Mouse (Mus musculus) liver, adult 2 months (tissue): ENCODE data around the gene Akap9. TPM values are rescaled to one million over a fixed set of nuclear protein-coding genes. Genes with fewer than 3 reads are reported as not detected.

Source experiments
- DNase-seq: peaks from one replicate; pipeline ENCODE4 v3.0.0-alpha.2; 2011; ENCODE audit warnings: low read depth, low spot score; ENCODE audit errors: extremely low read depth
- H3K27ac ChIP-seq: fragments of 200-500 bp; replicated peaks from 2 replicates; pipeline ENCODE4 v1.5.1; 2012; ENCODE audit warnings: low read depth, mild to moderate bottlenecking, control low read depth, inconsistent platforms, low read length; ENCODE audit not compliant: insufficient read depth
- H3K27me3 ChIP-seq: fragments of 200-500 bp; 2 replicates; pipeline ENCODE4 v1.6.1; 2012; ENCODE audit warnings: mild to moderate bottlenecking, moderate library complexity, low read length, inconsistent platforms; ENCODE audit not compliant: control insufficient read depth, insufficient read depth
- H3K36me3 ChIP-seq: fragments of 200-500 bp; 2 replicates; pipeline ENCODE4 v1.6.1; 2012; ENCODE audit warnings: low read length, inconsistent platforms; ENCODE audit not compliant: control insufficient read depth, insufficient read depth
- H3K4me1 ChIP-seq: fragments of 200-500 bp; 2 replicates; pipeline ENCODE4 v1.6.1; 2011; ENCODE audit warnings: low read length; ENCODE audit not compliant: control insufficient read depth, insufficient read depth
- H3K4me3 ChIP-seq: fragments of 200-500 bp; 2 replicates; pipeline ENCODE4 v1.5.1; 2011; ENCODE audit warnings: low read depth, mild to moderate bottlenecking, control low read depth, low read length, moderate library complexity; ENCODE audit not compliant: insufficient read depth
- H3K79me2 ChIP-seq: fragments of 200-500 bp; 2 replicates; pipeline ENCODE4 v1.6.1; 2012; ENCODE audit warnings: inconsistent platforms, mild to moderate bottlenecking, low read length, moderate library complexity; ENCODE audit not compliant: control insufficient read depth, insufficient read depth
- H3K9ac ChIP-seq: fragments of 200-500 bp; 2 replicates; pipeline ENCODE4 v1.6.1; 2012; ENCODE audit warnings: low read depth, mild to moderate bottlenecking, control low read depth, inconsistent platforms, low read length
- CTCF ChIP-seq: fragments of 200-500 bp; IDR thresholded peaks from 2 replicates; pipeline ENCODE4 v1.5.1; 2011; ENCODE audit warnings: low read depth, low read length, control low read depth
- POLR2A ChIP-seq: fragments of 200-500 bp; IDR thresholded peaks from 2 replicates; pipeline ENCODE4 v1.6.1; 2011; ENCODE audit warnings: low read length, control low read depth; ENCODE audit not compliant: insufficient read depth; ENCODE audit errors: extremely low read depth
- WGBS: fragments of 180-500 bp; shearing (Covaris S2); methylation state at CpG from one replicate; pipeline ENCODE4 v1.1.7; 2018; 5-methylcytosine and 5-hydroxymethylcytosine counted together
- polyA plus RNA-seq: library from polyadenylated mRNA; depleted of rRNA; stranded (reverse); fragments of >200 nt; gene quantifications from 2 replicates; pipeline ENCODE4 v1.2.3, GENCODE M21; 2012
- total RNA-seq: library from RNA; depleted of rRNA; stranded (reverse); fragments of >200 nt; gene quantifications from 2 replicates; pipeline ENCODE4 v1.2.3, GENCODE M21; 2014

Gene Akap9
- total and polyA plus RNA-seq, 2 experiments, result 4.7 to 45.9 TPM

GRCm38 (mm10) chr5:4031846-4032245 lies 104.0 kb downstream of the Akap9 start:
- 86% methylated on average over 4 of the region's 4 CpGs for WGBS
- TF ChIP-seq POLR2A (no peak), CTCF (no peak)
- no peak overlapping the region for H3K27ac ChIP-seq
- H3K36me3 ChIP-seq, result peaks cover 38% of the 10 kb centered on the region
- no peak for DNase-seq
- no peak overlapping the region for H3K4me3 ChIP-seq
- H3K27me3 ChIP-seq, result no peaks in the 10 kb centered on the region
- no peak overlapping the region for H3K9ac ChIP-seq
- no peaks in the 10 kb centered on the region for H3K4me1 ChIP-seq
- no peaks in the 10 kb centered on the region for H3K79me2 ChIP-seq

GRCm38 (mm10) chr5:4036686-4037085 lies 108.8 kb downstream of the Akap9 start:
- Histone ChIP-seq H3K4me1 (no peaks in the 10 kb centered on the region), H3K27ac (no peak overlapping the region), H3K4me3 (no peak overlapping the region), H3K9ac (no peak overlapping the region), H3K27me3 (no peaks in the 10 kb centered on the region), H3K79me2 (no peaks in the 10 kb centered on the region), H3K36me3 (peaks cover 45% of the 10 kb centered on the region)
- WGBS, result 97% methylated on average over 9 of the region's 9 CpGs
- TF ChIP-seq POLR2A (no peak), CTCF (no peak)
- no peak for DNase-seq

- WGBS, result 92% methylated on average over 8 of the region's 8 CpGs
- no peak overlapping the region for H3K9ac ChIP-seq
Observed at GRCm38 (mm10) chr5:4039351-4039750, 111.5 kb downstream of the Akap9 start.

GRCm38 (mm10) chr5:4040372-4040771 lies 112.5 kb downstream of the Akap9 start:
- H3K79me2 ChIP-seq, result peaks cover 2% of the 10 kb centered on the region; the same call in 1 of the 2 replicates
- TF ChIP-seq CTCF (peak; percentile 54), POLR2A (no peak)
- peak; percentile 13 for DNase-seq
- H3K4me1 ChIP-seq, result no peaks in the 10 kb centered on the region
- H3K27me3 ChIP-seq, result no peaks in the 10 kb centered on the region
- H3K4me3 ChIP-seq, result no peak overlapping the region
- peaks cover 49% of the 10 kb centered on the region for H3K36me3 ChIP-seq
- WGBS, result 95% methylated on average over 6 of the region's 6 CpGs
- no peak overlapping the region for H3K27ac ChIP-seq
- no peak overlapping the region for H3K9ac ChIP-seq

More at GRCm38 (mm10) chr5:4039351-4039750, 111.5 kb downstream of the Akap9 start:
- Histone ChIP-seq H3K36me3 (peaks cover 49% of the 10 kb centered on the region), H3K27ac (no peak overlapping the region), H3K79me2 (peaks cover 2% of the 10 kb centered on the region; the same call in 1 of the 2 replicates), H3K4me3 (no peak overlapping the region), H3K4me1 (no peaks in the 10 kb centered on the region), H3K27me3 (no peaks in the 10 kb centered on the region)
- DNase-seq, result no peak
- TF ChIP-seq CTCF (no peak), POLR2A (no peak)

GRCm38 (mm10) chr5:4040922-4041321 lies 113.1 kb downstream of the Akap9 start:
- H3K27ac ChIP-seq, result no peak overlapping the region
- TF ChIP-seq POLR2A (no peak), CTCF (no peak)
- H3K27me3 ChIP-seq, result no peaks in the 10 kb centered on the region
- H3K9ac ChIP-seq, result no peak overlapping the region
- DNase-seq, result no peak
- 93% methylated on average over 2 of the region's 2 CpGs for WGBS
- peaks cover 51% of the 10 kb centered on the region for H3K36me3 ChIP-seq
- peaks cover 2% of the 10 kb centered on the region; the same call in 1 of the 2 replicates for H3K79me2 ChIP-seq
- H3K4me3 ChIP-seq, result no peak overlapping the region
- H3K4me1 ChIP-seq, result no peaks in the 10 kb centered on the region

GRCm38 (mm10) chr5:4060313-4060712 lies 132.5 kb downstream of the Akap9 start:
- DNase-seq, result no peak
- H3K36me3 ChIP-seq, result peaks cover 64% of the 10 kb centered on the region
- no peaks in the 10 kb centered on the region for H3K79me2 ChIP-seq
- 97% methylated on average over 8 of the region's 8 CpGs for WGBS
- H3K4me3 ChIP-seq, result no peak overlapping the region
- no peak overlapping the region for H3K27ac ChIP-seq
- no peaks in the 10 kb centered on the region for H3K4me1 ChIP-seq
- H3K27me3 ChIP-seq, result no peaks in the 10 kb centered on the region
- TF ChIP-seq CTCF, result no peak
- no peak for TF ChIP-seq POLR2A
- H3K9ac ChIP-seq, result no peak overlapping the region
